Mouse (Mus musculus) right cerebral cortex, postnatal 10 days (tissue): ENCODE measurements at regions not wholly inside any gene's neighbourhood (a gene's known extent, or its start where the extent isn't known, plus 50 kb on each side); places are given as distances from the start of the nearest gene placed in this dataset.
"Not testable (repeated sequence)": the region's sequence is repeated elsewhere in the genome, so short reads cannot be mapped to it uniquely, and the experiment has no call there.

Source experiments
- DNase-seq, 2 experiments: peaks; one replicate each; pipeline ENCODE4 v3.0.0; 2021; ENCODE audit warnings: low spot score in 2 of 2

DNA sequence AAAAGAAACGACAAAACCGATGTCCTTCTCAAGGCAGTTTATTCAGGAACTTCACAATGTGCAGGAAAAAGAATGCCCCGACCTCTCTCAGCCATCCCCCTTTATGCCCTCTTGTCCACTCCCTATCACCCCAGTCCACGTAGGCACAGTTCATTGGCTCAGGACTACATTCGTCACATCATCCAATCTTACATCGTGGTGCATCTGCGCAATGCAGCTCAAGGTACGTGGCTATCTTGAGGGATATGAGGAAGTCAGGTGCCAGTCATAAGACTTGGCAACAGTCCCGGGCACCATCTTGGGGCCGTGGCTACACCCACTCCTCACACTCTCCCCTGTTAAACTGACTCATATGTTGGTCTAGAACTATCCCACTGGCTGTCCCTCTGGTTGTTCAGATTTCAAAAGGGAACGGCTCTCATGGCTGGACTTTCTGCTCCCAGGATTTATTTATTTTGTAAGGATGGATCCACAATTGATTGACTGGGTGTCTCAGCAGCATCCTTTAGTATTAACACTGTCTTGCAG, 87.4 kb upstream of the Olfr1402 start:
- not testable (repeated sequence) for DNase-seq

DNA sequence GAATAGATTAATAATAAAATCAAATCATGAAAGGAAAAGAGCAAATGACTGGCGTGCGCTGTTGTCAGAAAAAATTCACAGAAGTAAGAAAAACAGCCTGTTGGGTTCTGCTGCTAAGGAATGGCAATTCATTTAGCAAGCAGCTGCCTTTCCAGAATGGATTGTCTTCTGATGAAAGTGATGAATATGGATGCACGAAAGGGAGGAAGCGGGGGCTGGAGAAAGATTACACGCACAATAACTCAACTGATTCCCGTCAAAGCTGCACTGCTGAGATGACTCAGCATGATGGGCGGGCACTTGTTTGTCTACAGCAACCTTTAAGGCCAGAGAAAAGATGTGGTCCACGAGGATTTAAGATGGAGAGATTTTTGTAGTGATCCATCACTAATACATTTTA, 85.4 kb upstream of the Olfr1402 start:
- peak; percentile 57 to 74 for DNase-seq

GRCm38 (mm10) chr3:97491904-97492303, 70.1 kb upstream of the Olfr1402 start:
- no peak for DNase-seq

GRCm38 (mm10) chr3:97491208-97491607, 69.4 kb upstream of the Olfr1402 start:
- no peak for DNase-seq

DNA sequence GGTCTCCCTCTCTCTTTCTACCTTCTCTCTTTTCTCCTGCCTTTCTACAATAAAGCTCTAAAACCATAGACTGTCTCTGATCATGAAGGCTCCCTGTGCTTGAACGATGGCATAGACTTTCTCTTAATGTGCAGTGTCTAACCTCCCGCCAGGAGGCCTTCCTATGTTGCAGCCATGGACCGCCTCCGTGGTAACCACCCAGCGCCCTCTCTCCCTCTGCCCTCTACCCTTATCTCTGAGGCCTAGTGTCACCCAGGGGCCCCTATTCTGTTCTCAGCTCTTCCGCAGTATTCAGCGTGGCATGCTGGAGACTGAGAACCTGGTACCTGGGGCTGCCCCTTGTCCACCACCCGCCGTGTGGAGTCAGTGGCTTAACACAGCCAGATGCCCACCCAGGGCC, 67.5 kb upstream of the Olfr1402 start:
- DNase-seq = no peak
